Mouse (Mus musculus): ENCODE data around the gene Arel1. TPM values are rescaled to one million over a fixed set of nuclear protein-coding genes. Genes with fewer than 3 reads are reported as not detected.

The Arel1 gene
- polyA plus RNA-seq, 1 experiment from 2014 or later = 31.3 TPM

DNA sequence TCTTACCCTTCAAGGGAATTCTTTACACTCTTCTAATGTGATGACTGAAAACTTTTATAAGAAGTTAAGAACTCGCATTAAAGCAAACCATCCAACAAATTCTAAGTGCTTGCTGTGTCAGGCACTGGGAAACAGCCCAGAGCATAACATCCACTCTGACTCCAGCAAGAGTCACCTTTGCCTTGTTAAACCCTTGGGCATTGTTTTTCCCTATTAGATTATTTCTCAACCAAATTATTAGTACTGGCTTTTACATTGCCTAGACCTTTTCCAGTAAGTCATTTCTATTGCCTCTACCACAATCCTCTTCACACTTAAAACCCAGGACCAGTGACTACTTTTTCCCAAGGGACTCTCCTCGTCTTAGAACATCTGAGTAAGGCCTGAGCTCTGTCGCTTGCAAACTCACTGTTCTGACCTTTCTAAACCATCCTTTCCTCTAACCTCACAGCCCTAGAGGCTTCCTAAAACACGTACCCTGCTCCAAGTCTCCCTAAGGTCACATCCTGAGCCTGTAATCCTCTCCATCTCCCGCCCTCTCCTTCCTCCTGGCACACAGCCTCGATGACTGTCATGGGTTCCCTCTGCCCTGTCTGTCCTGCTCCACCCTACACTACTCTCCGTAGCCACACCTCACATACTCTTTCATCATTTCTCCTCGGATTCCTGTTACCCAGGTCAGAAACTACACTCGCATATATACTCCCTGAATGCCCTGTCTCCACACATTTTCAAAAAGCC lies 25.7 kb downstream of the Arel1 start:
- 90% methylated on average over 9 of the region's 9 CpGs for WGBS
- Histone ChIP-seq H3K4me2 (replicated peaks) (no peak overlapping the region), H3K9me3 (replicated peaks) (no peaks in the 10 kb centered on the region), H3K27me3 (no peaks in the 10 kb centered on the region), H3K4me3 (no peak overlapping the region), H3K9ac (no peak overlapping the region), H3K4me1 (no peaks in the 10 kb centered on the region), H3K36me3 (peaks cover 67% of the 10 kb centered on the region), H3K27ac (no peak overlapping the region)
- ATAC-seq (ENCODE audit: low FRiP score) = no peak

DNA sequence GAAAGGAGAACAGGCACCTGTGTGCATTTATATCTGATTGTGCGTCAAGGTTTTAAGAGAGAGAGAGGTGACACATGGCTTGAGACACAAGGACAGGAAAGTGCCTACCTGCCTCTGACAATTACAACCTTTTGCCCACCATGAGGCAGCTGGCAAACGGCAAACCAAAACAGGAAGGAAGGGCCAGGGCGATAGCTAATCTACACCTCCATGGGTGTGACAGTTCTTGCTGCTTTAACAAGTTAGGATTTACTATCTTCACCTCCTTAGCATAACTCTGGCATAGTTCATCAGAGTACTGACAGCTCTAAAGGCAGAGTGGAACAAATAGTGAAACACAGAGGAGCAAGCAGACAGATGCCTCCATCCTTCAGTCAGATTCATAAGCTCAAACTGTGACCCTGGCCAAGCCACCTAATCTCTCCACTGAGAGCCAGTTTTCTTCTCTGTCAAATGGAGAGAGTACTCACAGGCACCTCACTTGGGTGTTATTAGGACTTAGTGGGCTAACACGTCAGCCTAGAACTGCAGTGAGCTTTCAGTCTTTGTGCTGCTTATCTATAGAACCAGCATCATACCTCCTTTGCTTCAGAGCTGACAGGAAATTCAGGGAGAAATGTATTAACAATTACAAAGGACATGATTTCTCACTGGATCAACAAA lies 26.4 kb downstream of the Arel1 start:
- Histone ChIP-seq H3K9ac (no peak overlapping the region), H3K9me3 (replicated peaks) (no peaks in the 10 kb centered on the region), H3K36me3 (peaks cover 66% of the 10 kb centered on the region), H3K4me2 (replicated peaks) (no peak overlapping the region), H3K27me3 (no peaks in the 10 kb centered on the region), H3K4me1 (no peaks in the 10 kb centered on the region), H3K27ac (no peak overlapping the region), H3K4me3 (no peak overlapping the region)
- no peak for ATAC-seq (ENCODE audit: low FRiP score)
- 92% methylated on average over 4 of the region's 4 CpGs for WGBS

DNA sequence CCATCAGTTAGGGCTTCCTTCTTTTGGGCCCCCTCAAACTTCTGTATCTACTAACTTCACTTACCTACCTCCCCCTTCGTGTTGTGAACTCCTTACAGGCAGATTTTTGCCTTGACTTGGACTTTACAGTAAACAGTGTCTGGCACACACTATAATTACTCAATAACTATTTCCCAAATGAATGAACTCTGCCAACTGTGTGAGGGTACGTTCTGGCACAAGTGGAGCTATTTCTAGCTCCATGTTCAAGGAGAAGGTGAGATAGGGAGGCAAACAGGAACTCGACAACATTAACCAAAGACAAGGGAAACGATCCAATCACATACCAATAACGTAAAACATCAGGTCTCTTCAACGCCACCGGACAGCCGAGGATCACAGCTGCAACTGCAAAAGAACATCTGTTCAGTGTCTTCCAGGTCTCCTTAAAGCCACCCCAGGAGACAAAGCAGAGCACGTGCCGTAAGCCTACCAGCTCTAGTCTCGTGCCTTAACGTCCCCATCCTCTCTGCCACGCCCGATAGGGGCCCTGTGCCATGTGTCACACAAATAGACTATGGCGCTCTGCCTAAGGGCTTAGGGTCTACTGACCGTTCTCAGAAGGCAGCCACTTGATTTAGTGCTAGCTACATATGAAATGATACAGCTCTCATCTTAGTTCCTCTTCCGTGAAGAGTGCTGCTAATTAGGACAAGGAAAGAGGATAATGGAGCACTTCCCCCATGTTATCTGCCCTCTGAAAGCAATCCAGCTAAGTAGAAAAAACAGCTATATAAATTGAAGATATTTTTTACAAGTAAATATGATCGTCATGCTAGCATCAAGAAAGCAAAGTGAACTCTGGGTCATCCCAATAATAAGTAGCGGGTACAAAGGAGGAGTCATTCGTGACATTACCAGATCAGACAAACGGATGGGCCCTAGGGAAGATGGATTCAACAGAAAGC lies 27.4 kb downstream of the Arel1 start:
- no peak for ATAC-seq (ENCODE audit: low FRiP score)
- Histone ChIP-seq H3K9me3 (replicated peaks) (no peaks in the 10 kb centered on the region), H3K36me3 (peaks cover 74% of the 10 kb centered on the region), H3K4me2 (replicated peaks) (no peak overlapping the region), H3K27ac (no peak overlapping the region), H3K27me3 (no peaks in the 10 kb centered on the region), H3K4me1 (no peaks in the 10 kb centered on the region), H3K9ac (no peak overlapping the region), H3K4me3 (no peak overlapping the region)
- WGBS = 92% methylated on average over 21 of the region's 21 CpGs

DNA sequence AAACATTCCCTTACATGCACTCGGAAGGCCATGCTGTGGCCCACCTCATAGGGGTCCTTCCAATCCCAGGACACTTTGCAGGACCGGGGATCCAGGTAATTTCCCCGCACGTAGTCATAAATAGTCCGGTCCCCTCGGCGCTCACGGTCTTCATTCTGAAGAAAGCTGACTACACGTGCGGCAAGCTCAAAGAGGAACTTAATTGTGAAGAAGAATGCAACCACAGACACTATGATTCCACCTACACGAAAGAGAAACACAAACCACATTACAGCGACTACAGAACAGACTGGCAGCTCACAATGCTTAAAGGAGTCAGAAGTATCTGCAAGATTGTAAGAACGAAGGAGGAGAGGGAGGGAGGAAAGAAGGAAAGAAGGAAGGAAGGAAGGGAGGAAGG lies 29.0 kb downstream of the Arel1 start:
- Histone ChIP-seq H3K4me2 (replicated peaks) (no peak overlapping the region), H3K27ac (no peak overlapping the region), H3K4me1 (no peaks in the 10 kb centered on the region), H3K4me3 (no peak overlapping the region), H3K9ac (no peak overlapping the region), H3K36me3 (peaks cover 65% of the 10 kb centered on the region), H3K27me3 (no peaks in the 10 kb centered on the region), H3K9me3 (replicated peaks) (no peaks in the 10 kb centered on the region)
- WGBS = 96% methylated on average over 13 of the region's 13 CpGs
- ATAC-seq (ENCODE audit: low FRiP score) = no peak

DNA sequence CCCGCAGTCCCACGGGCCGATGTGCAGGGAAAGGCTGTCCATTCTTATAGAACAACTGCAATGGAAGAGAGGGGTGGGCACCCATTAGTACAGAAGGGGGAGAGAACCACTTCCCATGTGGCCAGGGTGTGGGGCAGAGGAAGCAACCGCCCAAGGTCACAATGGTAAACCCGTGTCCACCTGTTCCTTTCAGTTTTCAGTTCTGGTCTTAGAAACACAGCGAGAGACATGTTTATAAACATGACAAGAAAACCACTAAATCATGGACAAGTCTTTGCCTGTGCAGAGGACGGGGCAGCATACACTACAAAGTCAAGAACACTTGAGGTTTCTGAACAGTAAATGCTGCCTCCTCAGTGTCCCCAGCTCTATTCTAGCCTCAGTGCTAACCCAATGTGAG lies 30.4 kb downstream of the Arel1 start:
- WGBS = 96% methylated on average over 7 of the region's 7 CpGs
- H3K4me1 ChIP-seq = no peaks in the 10 kb centered on the region
- H3K9ac ChIP-seq = no peak overlapping the region
- no peaks in the 10 kb centered on the region for H3K27me3 ChIP-seq
- no peaks in the 10 kb centered on the region for H3K9me3 ChIP-seq (replicated peaks)
- ATAC-seq (ENCODE audit: low FRiP score) = no peak
- H3K4me2 ChIP-seq (replicated peaks) = no peak overlapping the region
- peaks cover 59% of the 10 kb centered on the region for H3K36me3 ChIP-seq
- no peak overlapping the region for H3K4me3 ChIP-seq
- H3K27ac ChIP-seq = no peak overlapping the region

- H3K36me3 ChIP-seq = peaks cover 67% of the 10 kb centered on the region
Observed at GRCm38 (mm10) chr12:84939117-84939516, 31.6 kb downstream of the Arel1 start.

GRCm38 (mm10) chr12:84935343-84935742 lies 35.4 kb downstream of the Arel1 start:
- Histone ChIP-seq H3K27ac (no peak overlapping the region), H3K4me2 (replicated peaks) (no peak overlapping the region), H3K27me3 (no peaks in the 10 kb centered on the region), H3K4me1 (no peaks in the 10 kb centered on the region), H3K36me3 (peaks cover 72% of the 10 kb centered on the region), H3K4me3 (no peak overlapping the region), H3K9me3 (replicated peaks) (no peaks in the 10 kb centered on the region), H3K9ac (no peak overlapping the region)
- no peak for ATAC-seq (ENCODE audit: low FRiP score)
- 91% methylated on average over 5 of the region's 5 CpGs for WGBS

More at GRCm38 (mm10) chr12:84939117-84939516, 31.6 kb downstream of the Arel1 start:
- Histone ChIP-seq H3K4me3 (no peak overlapping the region), H3K9ac (no peak overlapping the region), H3K4me2 (replicated peaks) (no peak overlapping the region), H3K27ac (no peak overlapping the region), H3K4me1 (no peaks in the 10 kb centered on the region), H3K9me3 (replicated peaks) (no peaks in the 10 kb centered on the region), H3K27me3 (no peaks in the 10 kb centered on the region)
- 92% methylated on average over 7 of the region's 7 CpGs for WGBS
- no peak for ATAC-seq (ENCODE audit: low FRiP score)

DNA sequence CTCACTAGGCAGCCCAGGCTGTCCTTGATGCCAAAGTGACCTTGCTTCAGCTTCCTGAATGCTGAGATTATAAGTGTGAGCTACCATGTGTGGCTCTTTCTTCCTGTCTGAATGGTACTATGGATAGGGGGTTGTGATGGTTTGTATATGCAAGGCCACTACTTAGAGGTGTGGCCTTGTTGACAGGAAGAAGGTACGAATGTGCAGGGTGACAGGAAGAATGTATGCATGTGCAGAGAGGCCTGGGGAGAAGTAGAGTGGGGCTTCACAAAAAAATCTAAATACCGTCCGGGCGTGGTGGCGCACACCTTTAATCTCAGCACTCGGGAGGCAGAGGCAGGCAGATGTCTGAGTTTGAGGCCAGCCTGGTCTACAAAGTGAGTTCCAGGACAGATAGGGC lies 38.5 kb downstream of the Arel1 start:
- Histone ChIP-seq H3K27ac (no peak overlapping the region), H3K36me3 (peaks cover 75% of the 10 kb centered on the region), H3K9ac (no peak overlapping the region), H3K4me2 (replicated peaks) (no peak overlapping the region), H3K9me3 (replicated peaks) (no peaks in the 10 kb centered on the region), H3K4me3 (no peak overlapping the region), H3K27me3 (no peaks in the 10 kb centered on the region), H3K4me1 (no peaks in the 10 kb centered on the region)
- 95% methylated on average over 6 of the region's 6 CpGs for WGBS
- no peak for ATAC-seq (ENCODE audit: low FRiP score)

DNA sequence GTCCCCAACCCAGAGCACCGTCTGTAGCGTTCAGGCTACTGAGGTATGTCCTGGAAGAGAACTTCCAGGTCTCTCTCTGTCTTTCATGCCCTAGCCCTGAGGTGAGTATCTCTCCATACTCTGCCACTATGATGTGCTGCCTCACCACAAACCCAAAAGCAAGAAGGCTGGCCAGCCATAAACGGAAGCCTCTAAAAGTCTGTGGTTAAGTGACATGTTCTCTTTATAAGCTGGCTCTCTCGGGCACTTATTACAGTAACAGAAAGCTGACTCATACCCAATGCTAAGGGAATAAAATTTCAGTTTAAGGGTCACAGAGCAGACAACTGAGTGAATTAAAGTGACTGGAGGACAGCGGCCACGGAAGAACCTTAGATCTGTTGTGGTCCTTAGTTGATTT lies 44.2 kb downstream of the Arel1 start:
- Histone ChIP-seq H3K4me3 (no peak overlapping the region), H3K36me3 (peaks cover 87% of the 10 kb centered on the region), H3K27me3 (no peaks in the 10 kb centered on the region), H3K4me2 (replicated peaks) (no peak overlapping the region), H3K9me3 (replicated peaks) (no peaks in the 10 kb centered on the region), H3K4me1 (no peaks in the 10 kb centered on the region), H3K27ac (no peak overlapping the region), H3K9ac (no peak overlapping the region)
- no peak for ATAC-seq (ENCODE audit: low FRiP score)
- 95% methylated on average over 6 of the region's 6 CpGs for WGBS

DNA sequence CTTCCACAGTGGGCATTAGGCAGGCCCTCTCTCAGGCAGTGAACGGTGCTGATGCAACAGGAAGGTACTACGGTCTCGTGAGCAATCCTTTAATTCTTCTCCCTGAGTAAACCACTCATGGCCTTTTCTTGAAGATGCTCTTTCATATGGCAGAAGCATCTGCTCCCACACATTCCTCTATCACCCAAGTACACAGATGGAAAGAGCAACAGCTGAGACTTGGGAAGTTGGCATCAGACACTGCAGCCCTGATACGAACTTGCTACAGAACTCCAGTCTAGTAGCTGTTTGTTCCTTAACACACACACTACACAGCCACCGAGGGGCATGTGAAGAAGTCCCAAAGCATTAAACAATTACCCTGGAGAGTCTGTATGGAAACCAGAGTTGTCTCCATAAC lies 46.4 kb downstream of the Arel1 start:
- no peaks in the 10 kb centered on the region for H3K27me3 ChIP-seq
- no peak overlapping the region for H3K4me3 ChIP-seq
- H3K9me3 ChIP-seq (replicated peaks) = no peaks in the 10 kb centered on the region
- H3K4me2 ChIP-seq (replicated peaks) = no peak overlapping the region
- 97% methylated on average over 5 of the region's 5 CpGs for WGBS
- peaks cover 87% of the 10 kb centered on the region for H3K36me3 ChIP-seq
- H3K27ac ChIP-seq = no peak overlapping the region
- H3K4me1 ChIP-seq = no peaks in the 10 kb centered on the region
- no peak overlapping the region for H3K9ac ChIP-seq
- no peak for ATAC-seq (ENCODE audit: low FRiP score)

DNA sequence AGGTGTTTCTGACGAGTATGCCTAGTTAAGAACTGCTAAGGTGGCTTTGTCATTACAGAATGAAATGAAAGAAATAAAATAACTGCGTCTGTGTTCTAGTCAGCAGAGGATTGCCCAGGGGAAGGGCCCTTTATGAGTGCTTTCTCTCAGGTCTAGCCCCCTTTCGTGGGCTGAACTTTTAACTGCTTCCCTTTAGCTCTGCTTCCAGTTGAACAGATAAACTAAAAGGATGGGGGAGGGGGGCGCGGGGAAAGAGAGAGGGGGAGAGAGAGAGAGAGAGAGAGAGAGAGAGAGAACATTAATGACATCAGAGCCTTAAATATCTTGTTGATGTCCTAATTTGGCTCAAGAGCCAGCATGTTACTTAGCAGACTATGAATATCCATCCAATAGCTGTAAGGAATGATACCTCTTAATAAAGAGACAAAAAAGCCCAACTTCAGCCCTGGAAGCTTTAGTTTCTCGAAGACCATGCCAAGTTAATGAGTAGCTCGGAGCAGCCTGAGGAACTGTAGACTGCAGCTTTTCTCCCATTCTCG lies 48.8 kb downstream of the Arel1 start:
- Histone ChIP-seq H3K9ac (no peak overlapping the region), H3K4me2 (replicated peaks) (no peak overlapping the region), H3K9me3 (replicated peaks) (no peaks in the 10 kb centered on the region), H3K27ac (no peak overlapping the region), H3K4me3 (no peak overlapping the region), H3K36me3 (peaks cover 90% of the 10 kb centered on the region), H3K4me1 (no peaks in the 10 kb centered on the region), H3K27me3 (no peaks in the 10 kb centered on the region)
- ATAC-seq (ENCODE audit: low FRiP score) = no peak
- 60% methylated on average over 8 of the region's 8 CpGs for WGBS

- WGBS = 88% methylated on average over 6 of the region's 6 CpGs
- Histone ChIP-seq H3K4me2 (replicated peaks) (no peak overlapping the region), H3K27ac (no peak overlapping the region), H3K9me3 (replicated peaks) (no peaks in the 10 kb centered on the region), H3K4me3 (no peak overlapping the region), H3K36me3 (peaks cover 71% of the 10 kb centered on the region), H3K9ac (no peak overlapping the region), H3K4me1 (no peaks in the 10 kb centered on the region; the same call in 1 of the 2 replicates), H3K27me3 (no peaks in the 10 kb centered on the region)
- no peak for ATAC-seq (ENCODE audit: low FRiP score)
Observed at GRCm38 (mm10) chr12:84918809-84919208, 51.9 kb downstream of the Arel1 start.

Data from hindbrain, embryonic 12.5 days (tissue).